Mouse (Mus musculus): ENCODE measurements around the gene Ly75. TPM values are rescaled to one million over a fixed set of nuclear protein-coding genes. Genes with fewer than 3 reads are reported as not detected.

Gene Ly75
- polyA plus RNA-seq (2016; fragmentation: Nextera tagmentation; extraction: Ambion mirVana): 4.9 and 5.1 TPM in 2 replicates

DNA sequence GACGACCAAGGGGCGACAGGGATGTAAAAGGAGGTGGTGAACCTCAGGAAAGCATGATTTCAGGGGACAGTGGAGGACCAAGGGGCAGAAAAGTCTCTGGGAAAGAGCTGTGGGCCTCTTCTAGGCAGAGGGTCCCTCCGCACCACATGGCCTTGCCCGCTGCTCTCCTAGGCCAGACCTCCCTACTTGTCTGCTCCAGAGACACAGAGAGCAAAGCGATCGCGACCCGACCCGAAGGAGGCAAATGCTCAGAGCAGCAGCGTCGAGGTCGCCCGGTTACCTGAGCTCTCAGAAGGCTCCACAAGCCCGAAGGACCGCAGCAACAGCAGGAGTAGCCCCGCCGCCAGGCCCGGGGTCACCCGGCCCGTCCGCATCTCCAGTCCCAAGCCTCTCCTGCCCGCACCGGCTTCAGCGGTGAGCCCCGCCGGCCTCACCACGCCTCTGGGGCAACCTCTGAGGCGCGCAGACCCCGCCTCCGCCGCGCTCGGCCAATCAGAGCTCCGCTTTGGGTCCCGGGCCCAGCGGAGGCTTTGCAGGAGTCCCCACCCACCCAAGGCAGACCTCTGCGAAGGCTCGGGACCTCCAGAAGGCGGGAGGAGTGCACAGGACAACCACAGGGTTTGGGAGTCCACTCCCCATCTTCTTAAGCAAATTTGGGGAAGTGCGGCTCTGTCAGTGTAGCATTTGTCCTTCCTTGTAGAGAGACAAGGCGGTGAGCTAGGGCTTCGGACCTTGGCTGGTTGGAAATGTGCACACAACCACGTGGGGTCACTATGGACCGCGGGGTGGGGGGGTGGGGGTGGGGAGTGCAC is at the start of gene Ly75:
TSS of gene Ly75 (minus strand) at position 446 of the 812 bp plus-strand sequence.
- Histone ChIP-seq H3K4me1 (replicated peaks) (peaks cover 8% of the 10 kb centered on the region), H3K9me3 (no peaks in the 10 kb centered on the region), H3K4me2 (peak within 1 kb of the TSS; percentile 74), H3K27ac (no peak within 1 kb of the TSS), H3K27me3 (peaks cover 16% of the 10 kb centered on the region), H3K36me3 (no peaks in the 10 kb centered on the region), H3K9ac (replicated peaks) (peak within 1 kb of the TSS; percentile 64), H3K4me3 (replicated peaks) (peak within 1 kb of the TSS; percentile 62)
- 1% methylated on average over 46 of the region's 46 CpGs for WGBS
- peak; percentile 98 for ATAC-seq (ENCODE audit: insufficient number of reproducible peaks, insufficient read depth, low FRiP score, low TSS enrichment, low read depth)

DNA sequence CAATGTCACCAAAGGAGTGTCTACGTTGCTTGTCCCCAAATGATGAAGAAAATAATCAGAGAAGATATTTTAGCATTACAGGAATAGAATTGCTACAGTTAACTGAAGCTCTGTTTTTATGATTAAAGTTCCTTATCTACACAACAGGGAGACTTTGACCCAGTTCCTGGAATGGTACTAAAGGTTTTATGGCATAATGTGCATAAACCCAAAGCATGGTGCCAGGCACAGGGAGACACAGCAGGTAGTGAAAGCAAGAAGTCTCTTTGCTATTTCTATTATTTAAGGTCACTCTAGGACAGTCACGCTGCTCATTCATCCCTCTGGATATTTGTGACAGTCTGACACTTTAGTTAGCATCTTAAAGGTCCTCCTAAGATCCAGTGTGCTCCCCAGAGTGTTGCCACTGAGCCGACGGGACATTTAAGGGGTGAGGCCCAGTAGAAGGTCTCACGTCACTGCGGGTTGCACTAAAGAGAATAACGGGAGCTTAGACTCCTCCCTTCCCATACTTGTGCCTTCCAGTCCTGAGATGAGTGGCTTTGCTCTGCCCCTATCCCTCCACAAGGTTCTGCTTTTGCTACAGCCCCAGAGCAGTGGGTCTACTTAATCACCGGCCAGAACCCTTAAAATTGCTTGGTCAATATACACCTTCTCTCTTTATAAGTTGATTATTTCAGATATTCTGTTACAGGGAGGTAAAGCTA is 47.4 kb upstream of the Ly75 start:
- Histone ChIP-seq H3K4me3 (replicated peaks) (no peak overlapping the region), H3K36me3 (no peaks in the 10 kb centered on the region), H3K27me3 (no peaks in the 10 kb centered on the region), H3K9me3 (no peaks in the 10 kb centered on the region), H3K4me1 (replicated peaks) (no peaks in the 10 kb centered on the region), H3K4me2 (no peak overlapping the region), H3K9ac (replicated peaks) (no peak overlapping the region), H3K27ac (no peak overlapping the region)
- 68% methylated on average over 8 of the region's 8 CpGs for whole genome bisulfite sequencing
- no peak for ATAC-seq (ENCODE audit: insufficient number of reproducible peaks, insufficient read depth, low FRiP score, low TSS enrichment, low read depth)

DNA sequence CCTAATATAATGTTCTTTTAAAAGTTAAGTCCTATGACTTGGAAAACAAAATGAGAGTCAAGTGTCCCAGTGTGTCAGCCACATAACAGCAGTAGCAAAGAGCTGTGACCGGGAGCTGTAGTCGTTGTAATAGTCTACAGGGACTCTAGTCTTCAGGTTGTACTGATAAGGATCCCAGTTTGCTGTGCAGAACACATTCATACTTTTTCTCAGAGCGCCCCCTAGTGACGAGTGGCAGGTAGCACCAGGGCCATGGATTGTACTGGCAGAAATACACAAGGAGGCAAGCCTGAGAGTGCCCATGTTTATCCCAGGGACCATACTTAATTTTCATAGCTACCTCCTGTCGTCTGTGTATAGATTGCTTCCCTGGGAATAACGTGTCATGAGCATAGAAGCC is 35.0 kb upstream of the Ly75 start:
- Histone ChIP-seq H3K9ac (replicated peaks) (no peak overlapping the region), H3K9me3 (no peaks in the 10 kb centered on the region), H3K4me2 (no peak overlapping the region), H3K27ac (no peak overlapping the region), H3K36me3 (no peaks in the 10 kb centered on the region), H3K4me1 (replicated peaks) (no peaks in the 10 kb centered on the region), H3K4me3 (replicated peaks) (no peak overlapping the region), H3K27me3 (no peaks in the 10 kb centered on the region)
- WGBS: 11% methylated on average over 6 of the region's 6 CpGs
- no peak for ATAC-seq (ENCODE audit: insufficient number of reproducible peaks, insufficient read depth, low FRiP score, low TSS enrichment, low read depth)

DNA sequence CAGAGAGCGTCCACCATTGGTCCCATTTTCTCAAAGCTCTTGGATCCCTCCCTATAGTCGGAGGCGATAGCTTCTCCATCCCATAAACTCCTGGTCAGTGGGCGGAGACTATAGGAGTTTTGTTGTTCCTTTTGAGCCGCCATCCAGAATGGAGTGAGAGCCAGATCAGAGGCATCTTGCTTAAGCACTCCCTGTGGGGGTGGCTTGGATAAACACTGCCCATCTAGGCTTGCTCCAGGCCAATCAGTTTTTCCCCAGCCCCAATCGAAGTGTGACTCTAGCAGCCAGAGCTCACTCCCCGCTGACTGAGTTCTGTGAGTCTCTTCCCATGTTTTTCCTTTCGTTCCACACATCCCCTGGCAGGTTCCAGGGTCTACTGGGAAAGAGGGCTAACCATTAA is 31.2 kb upstream of the Ly75 start:
- Histone ChIP-seq H3K4me1 (replicated peaks) (no peaks in the 10 kb centered on the region), H3K36me3 (no peaks in the 10 kb centered on the region), H3K27me3 (no peaks in the 10 kb centered on the region), H3K9me3 (no peaks in the 10 kb centered on the region), H3K4me2 (no peak overlapping the region), H3K4me3 (replicated peaks) (no peak overlapping the region), H3K9ac (replicated peaks) (no peak overlapping the region), H3K27ac (no peak overlapping the region)
- ATAC-seq (ENCODE audit: insufficient number of reproducible peaks, insufficient read depth, low FRiP score, low TSS enrichment, low read depth): no peak
- WGBS: 60% methylated on average over 8 of the region's 8 CpGs

DNA sequence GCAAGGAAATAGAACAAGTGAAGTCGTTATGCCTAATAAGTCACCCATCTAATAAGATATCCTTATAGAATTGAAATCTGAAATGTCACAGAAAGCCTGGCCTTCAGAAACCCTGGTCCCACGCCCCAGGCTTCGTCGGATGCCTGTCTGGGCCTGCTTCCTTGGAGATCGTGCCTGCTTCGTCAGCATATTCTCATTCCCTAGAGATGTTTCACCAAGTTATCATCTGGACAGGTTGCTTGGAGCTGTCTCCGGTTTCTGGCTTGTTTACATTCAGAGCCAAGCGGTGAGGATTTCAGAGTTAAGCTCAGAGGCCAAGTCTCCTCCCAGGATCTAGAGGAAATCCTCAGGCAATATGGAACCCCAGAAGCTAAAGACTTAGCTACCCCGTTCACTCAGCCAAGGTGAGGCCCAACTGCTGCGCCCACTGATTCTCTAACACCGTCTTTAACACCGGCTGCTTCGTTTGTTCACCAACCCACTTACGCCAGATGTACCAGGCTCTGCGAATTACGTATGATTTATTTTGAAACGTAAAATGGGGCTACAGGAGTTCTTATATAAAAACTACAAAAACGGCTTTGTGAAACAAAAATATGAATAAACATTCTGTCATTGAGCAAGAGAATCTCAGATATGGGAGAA is 30.0 kb upstream of the Ly75 start:
- no peak overlapping the region for H3K9ac ChIP-seq (replicated peaks)
- ATAC-seq (ENCODE audit: insufficient number of reproducible peaks, insufficient read depth, low FRiP score, low TSS enrichment, low read depth): no peak
- H3K4me1 ChIP-seq (replicated peaks): no peaks in the 10 kb centered on the region
- 85% methylated on average over 18 of the region's 18 CpGs for WGBS
- no peak overlapping the region for H3K4me3 ChIP-seq (replicated peaks)
- no peaks in the 10 kb centered on the region for H3K9me3 ChIP-seq
- no peaks in the 10 kb centered on the region for H3K27me3 ChIP-seq
- no peaks in the 10 kb centered on the region for H3K36me3 ChIP-seq
- H3K4me2 ChIP-seq: no peak overlapping the region
- no peak overlapping the region for H3K27ac ChIP-seq

DNA sequence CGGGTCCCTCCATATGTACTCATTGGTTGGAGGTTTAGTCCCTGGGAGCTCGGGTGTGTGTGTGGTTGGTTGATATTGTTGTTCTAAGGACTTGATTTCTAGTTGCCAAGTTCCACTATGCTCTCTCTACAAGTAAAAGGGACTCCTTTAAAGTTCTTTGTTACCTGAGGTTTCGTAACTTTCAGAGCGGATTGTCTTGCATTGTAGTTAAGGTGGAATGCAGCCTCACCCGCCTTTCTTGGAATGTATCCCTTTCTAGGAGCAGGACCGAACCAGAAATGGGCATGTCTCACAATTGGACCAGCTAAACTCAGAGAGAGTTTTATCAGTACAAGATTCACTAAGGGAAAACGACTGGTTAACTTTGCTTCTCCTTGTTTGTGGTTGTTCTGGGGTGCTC is 28.1 kb upstream of the Ly75 start:
- Histone ChIP-seq H3K27ac (no peak overlapping the region), H3K4me3 (replicated peaks) (no peak overlapping the region), H3K9me3 (no peaks in the 10 kb centered on the region), H3K4me2 (no peak overlapping the region), H3K9ac (replicated peaks) (no peak overlapping the region), H3K4me1 (replicated peaks) (no peaks in the 10 kb centered on the region), H3K27me3 (no peaks in the 10 kb centered on the region), H3K36me3 (no peaks in the 10 kb centered on the region)
- no peak for ATAC-seq (ENCODE audit: insufficient number of reproducible peaks, insufficient read depth, low FRiP score, low TSS enrichment, low read depth)
- 87% methylated on average over 7 of the region's 7 CpGs for WGBS

DNA sequence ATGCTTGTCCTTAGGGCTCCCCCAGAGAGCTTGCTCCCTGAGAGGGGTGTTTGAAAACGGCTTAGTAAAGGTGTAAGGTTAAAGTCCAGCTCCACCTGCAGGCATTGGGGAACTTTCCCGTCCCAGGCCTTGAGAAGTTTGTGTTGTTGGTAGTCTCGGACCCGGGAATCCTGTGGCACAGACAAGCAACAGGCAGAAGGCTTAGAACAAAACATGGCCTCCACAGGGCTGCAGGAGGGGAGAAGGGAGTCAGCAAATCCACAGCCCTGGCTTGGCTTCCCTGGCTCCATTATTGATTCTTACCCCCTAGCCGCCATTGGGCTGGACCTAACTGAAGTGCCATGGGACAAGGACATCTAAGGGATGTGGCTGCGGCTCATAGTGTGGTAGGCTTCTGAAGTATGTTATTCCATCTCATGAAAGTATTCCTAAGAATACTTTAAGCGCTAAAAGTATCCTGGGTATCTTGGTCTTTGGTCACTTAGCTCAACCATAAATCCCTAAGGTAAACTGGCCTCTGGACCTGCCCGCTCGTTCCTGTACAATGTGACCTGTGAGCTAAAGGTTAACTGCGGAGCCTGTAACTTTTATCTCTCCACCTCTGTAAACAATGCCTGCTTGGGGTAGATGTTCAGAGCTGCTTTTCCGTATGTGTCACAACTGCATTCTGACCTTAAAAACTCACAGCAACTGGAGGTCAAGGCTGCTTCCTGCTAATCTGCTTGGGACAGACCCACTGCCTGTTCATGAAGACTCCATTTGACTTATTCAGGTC is 27.1 kb upstream of the Ly75 start:
- H3K4me3 ChIP-seq (replicated peaks): no peak overlapping the region
- no peaks in the 10 kb centered on the region for H3K36me3 ChIP-seq
- no peaks in the 10 kb centered on the region for H3K9me3 ChIP-seq
- ATAC-seq (ENCODE audit: insufficient number of reproducible peaks, insufficient read depth, low FRiP score, low TSS enrichment, low read depth): no peak
- H3K27me3 ChIP-seq: no peaks in the 10 kb centered on the region
- H3K4me1 ChIP-seq (replicated peaks): no peaks in the 10 kb centered on the region
- WGBS: 68% methylated on average over 11 of the region's 11 CpGs
- H3K9ac ChIP-seq (replicated peaks): no peak overlapping the region
- H3K27ac ChIP-seq: no peak overlapping the region
- no peak overlapping the region for H3K4me2 ChIP-seq

DNA sequence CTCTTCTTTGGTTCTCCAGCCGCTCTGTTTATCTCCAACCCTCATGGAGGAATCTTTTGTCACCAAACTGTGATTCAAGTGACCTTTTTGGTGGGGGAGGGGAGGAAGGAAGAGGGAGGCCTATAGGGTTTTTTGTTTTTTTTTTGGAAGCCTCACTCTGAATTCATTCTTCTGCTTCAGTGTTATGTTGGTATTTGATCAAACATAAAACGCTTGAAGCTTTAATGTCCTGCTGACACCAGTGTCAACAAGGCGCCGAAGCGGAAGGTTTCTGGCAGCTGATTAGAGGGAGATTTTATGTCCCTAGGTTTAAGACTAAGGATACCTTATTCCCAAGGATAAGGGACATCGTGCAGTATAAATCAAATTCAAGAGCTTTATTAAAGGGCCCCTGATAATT is 26.1 kb upstream of the Ly75 start:
- Histone ChIP-seq H3K4me1 (replicated peaks) (no peaks in the 10 kb centered on the region), H3K4me3 (replicated peaks) (no peak overlapping the region), H3K9me3 (no peaks in the 10 kb centered on the region), H3K27me3 (no peaks in the 10 kb centered on the region), H3K36me3 (no peaks in the 10 kb centered on the region), H3K9ac (replicated peaks) (no peak overlapping the region), H3K27ac (no peak overlapping the region), H3K4me2 (no peak overlapping the region)
- no peak for ATAC-seq (ENCODE audit: insufficient number of reproducible peaks, insufficient read depth, low FRiP score, low TSS enrichment, low read depth)
- 62% methylated on average over 6 of the region's 6 CpGs for WGBS

DNA sequence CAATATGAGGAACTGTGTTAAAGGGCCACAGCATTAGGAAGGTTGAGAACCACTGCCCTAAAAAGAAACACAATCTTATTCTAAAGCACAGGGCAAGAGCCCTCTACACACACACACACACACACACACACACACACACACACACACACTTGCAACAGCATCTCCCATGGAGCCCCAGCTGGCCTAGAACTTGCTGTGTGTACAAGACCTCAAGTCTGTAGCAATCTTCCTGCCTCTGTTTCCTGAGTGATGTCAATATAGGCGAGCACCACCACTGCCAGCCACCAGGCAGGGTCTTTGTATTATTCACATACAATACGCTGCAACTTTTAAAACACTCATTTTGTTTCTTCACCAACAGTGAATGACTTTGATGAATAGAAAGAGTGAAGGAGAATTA is 24.3 kb upstream of the Ly75 start:
- ATAC-seq (ENCODE audit: insufficient number of reproducible peaks, insufficient read depth, low FRiP score, low TSS enrichment, low read depth): no peak
- Histone ChIP-seq H3K9me3 (no peaks in the 10 kb centered on the region), H3K4me3 (replicated peaks) (no peak overlapping the region), H3K27ac (no peak overlapping the region), H3K4me1 (replicated peaks) (no peaks in the 10 kb centered on the region), H3K27me3 (no peaks in the 10 kb centered on the region), H3K4me2 (no peak overlapping the region), H3K36me3 (no peaks in the 10 kb centered on the region), H3K9ac (replicated peaks) (no peak overlapping the region)
- WGBS: 83% methylated on average over 2 of the region's 2 CpGs

DNA sequence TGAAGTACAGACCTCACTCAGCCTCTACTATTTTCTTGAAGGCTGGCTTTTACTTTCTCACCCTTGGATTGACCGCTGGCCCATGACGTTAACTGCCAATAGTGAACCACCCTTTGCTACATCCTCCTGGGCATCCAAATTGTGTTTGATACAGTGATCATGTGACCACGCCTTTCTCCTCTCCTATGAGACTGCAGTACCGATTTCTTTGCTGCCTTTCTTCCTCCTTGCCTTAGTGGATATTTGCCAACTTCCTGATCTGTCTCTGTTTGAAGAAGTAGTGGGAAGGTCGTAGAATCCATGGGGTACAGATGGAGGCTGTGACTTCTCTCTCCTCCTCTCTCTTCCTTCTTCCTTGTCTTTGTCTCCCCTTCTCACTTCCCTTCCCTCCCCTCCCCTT is 22.3 kb upstream of the Ly75 start:
- no peak for ATAC-seq (ENCODE audit: insufficient number of reproducible peaks, insufficient read depth, low FRiP score, low TSS enrichment, low read depth)
- no peaks in the 10 kb centered on the region for H3K4me1 ChIP-seq (replicated peaks)
- H3K9ac ChIP-seq (replicated peaks): no peak overlapping the region
- H3K27me3 ChIP-seq: peaks cover 1% of the 10 kb centered on the region; the same call in 1 of the 2 replicates
- no peaks in the 10 kb centered on the region for H3K36me3 ChIP-seq
- H3K4me2 ChIP-seq: no peak overlapping the region
- H3K4me3 ChIP-seq (replicated peaks): no peak overlapping the region
- H3K27ac ChIP-seq: no peak overlapping the region
- 94% methylated on average over 5 of the region's 5 CpGs for WGBS
- H3K9me3 ChIP-seq: no peaks in the 10 kb centered on the region

DNA sequence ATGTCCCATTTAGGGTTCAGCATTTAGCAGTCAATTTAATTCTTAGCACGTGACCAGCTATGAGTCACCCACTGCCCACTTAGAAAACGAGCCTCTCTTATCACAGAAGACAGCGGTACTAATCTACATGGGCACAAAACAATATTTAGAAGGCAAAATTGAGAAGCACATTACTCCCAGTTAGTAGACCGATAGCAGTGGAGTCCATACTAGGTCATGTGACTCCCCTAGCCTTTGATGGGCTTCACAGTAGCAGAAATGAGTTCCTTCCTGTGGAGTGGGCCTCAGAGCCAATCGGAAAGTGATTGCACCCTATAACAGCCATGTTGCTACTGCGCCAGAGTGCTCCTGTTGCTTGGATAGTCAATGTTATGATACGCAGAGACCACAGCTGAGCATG is 21.7 kb upstream of the Ly75 start:
- Histone ChIP-seq H3K27ac (no peak overlapping the region), H3K9ac (replicated peaks) (no peak overlapping the region), H3K9me3 (no peaks in the 10 kb centered on the region), H3K27me3 (peaks cover 3% of the 10 kb centered on the region; the same call in 1 of the 2 replicates), H3K4me1 (replicated peaks) (no peaks in the 10 kb centered on the region), H3K4me2 (no peak overlapping the region), H3K36me3 (no peaks in the 10 kb centered on the region), H3K4me3 (replicated peaks) (no peak overlapping the region)
- ATAC-seq (ENCODE audit: insufficient number of reproducible peaks, insufficient read depth, low FRiP score, low TSS enrichment, low read depth): no peak
- 92% methylated on average over 7 of the region's 7 CpGs for WGBS
